Mouse (Mus musculus) cortical plate, adult 2 months (tissue): ENCODE data around the gene Ect2l. TPM values are rescaled to one million over a fixed set of nuclear protein-coding genes. Genes with fewer than 3 reads are reported as not detected.
A peak's percentile ranks its signal among the peaks of the same experiment; 100 is the strongest.

ENCODE experiments used
- H3K27ac ChIP-seq: fragments of 200-500 bp; 2 replicates; pipeline ENCODE4 v1.5.1; 2012; ENCODE audit warnings: low read length, control low read depth, inconsistent platforms; ENCODE audit not compliant: insufficient read depth
- H3K4me1 ChIP-seq: fragments of 200-500 bp; 2 replicates; pipeline ENCODE4 v1.6.1; 2011; ENCODE audit warnings: low read length; ENCODE audit not compliant: control insufficient read depth, insufficient read depth
- H3K4me3 ChIP-seq: fragments of 200-500 bp; 2 replicates; pipeline ENCODE4 v1.5.1; 2011; ENCODE audit warnings: mild to moderate bottlenecking, low read length, control low read depth; ENCODE audit not compliant: insufficient read depth
- CTCF ChIP-seq: fragments of 200-500 bp; IDR thresholded peaks from 2 replicates; pipeline ENCODE4 v1.5.1; 2011; ENCODE audit warnings: mild to moderate bottlenecking, control low read depth, low read length; ENCODE audit not compliant: insufficient read depth; ENCODE audit errors: extremely low read depth
- POLR2A ChIP-seq: fragments of 200-500 bp; IDR thresholded peaks from 2 replicates; pipeline ENCODE4 v1.6.1; 2011; ENCODE audit warnings: mild to moderate bottlenecking, low read length, control low read depth; ENCODE audit not compliant: insufficient read depth; ENCODE audit errors: extremely low read depth
- polyA plus RNA-seq: library from polyadenylated mRNA; depleted of rRNA; stranded (reverse); fragments of >200 nt; gene quantifications from 2 replicates; pipeline ENCODE4 v1.2.3, GENCODE M21; 2012

Gene Ect2l
- polyA plus RNA-seq, 1 experiment, result 0.29 TPM

DNA sequence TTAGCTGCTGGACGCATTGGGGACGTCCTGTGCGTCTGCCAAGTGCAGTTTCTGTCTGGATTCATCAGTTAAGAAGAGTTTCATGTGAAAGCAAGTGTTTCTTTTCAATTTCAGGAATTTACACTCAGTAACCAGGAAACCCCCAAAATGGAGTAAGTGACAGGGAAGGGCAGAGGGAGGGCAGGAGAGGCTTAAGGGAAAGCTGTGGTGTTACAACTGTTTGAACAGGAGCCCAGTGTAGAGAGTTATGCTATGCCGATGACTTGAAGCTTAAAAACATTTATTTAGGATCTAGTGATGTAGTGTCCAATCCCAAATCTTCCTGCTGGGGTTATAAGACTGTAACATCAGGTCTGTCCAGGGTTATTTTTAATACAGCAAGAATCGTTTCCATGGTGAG lies 3.4 kb upstream of the Ect2l start:
- H3K4me1 ChIP-seq, result no peaks in the 10 kb centered on the region
- H3K4me3 ChIP-seq, result no peak overlapping the region
- H3K27ac ChIP-seq, result no peak overlapping the region
- TF ChIP-seq POLR2A (no peak), CTCF (no peak)

DNA sequence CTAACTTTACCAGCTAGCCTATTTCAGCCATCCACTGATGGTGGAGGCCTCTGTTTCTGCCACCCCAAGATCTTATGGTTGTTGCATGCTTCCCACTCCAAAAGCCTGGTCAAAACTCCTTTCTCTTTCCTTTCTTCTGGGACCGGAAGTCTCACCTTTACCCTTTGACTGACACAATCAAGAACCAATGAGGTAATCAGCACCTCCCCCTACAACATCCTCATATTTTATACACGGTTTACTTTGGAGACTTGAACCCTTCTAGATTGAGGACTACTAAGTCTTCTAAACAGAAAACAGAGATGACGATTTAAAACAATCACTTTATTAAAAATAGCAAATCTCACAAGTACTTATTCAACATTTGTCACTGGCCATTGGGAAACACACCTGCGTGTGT lies 2.7 kb upstream of the Ect2l start:
- TF ChIP-seq POLR2A, result no peak
- no peak for TF ChIP-seq CTCF
- Histone ChIP-seq H3K4me1 (no peaks in the 10 kb centered on the region), H3K4me3 (no peak overlapping the region), H3K27ac (no peak overlapping the region)

DNA sequence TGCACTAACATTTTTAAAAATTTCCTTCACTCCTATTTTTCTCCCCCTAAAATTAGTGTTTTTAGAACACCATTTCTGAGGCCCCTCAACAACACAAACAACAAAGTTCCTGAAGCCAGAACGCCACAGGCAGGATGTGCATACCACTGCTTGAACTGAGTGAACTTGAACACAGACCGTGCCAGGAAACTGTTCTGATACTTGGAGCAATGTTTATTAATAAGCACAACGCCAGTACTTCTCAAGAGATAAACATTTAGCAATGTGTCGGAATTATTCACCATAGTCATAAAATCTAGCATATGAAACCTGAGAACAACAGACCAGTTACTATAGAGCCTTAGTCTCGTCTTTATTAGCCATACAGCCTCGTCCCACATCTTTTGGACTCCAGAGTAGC lies 571 bp downstream of the Ect2l start:
- Histone ChIP-seq H3K4me1 (no peaks in the 10 kb centered on the region), H3K27ac (no peak overlapping the region), H3K4me3 (no peak overlapping the region)
- TF ChIP-seq POLR2A (no peak), CTCF (no peak)

DNA sequence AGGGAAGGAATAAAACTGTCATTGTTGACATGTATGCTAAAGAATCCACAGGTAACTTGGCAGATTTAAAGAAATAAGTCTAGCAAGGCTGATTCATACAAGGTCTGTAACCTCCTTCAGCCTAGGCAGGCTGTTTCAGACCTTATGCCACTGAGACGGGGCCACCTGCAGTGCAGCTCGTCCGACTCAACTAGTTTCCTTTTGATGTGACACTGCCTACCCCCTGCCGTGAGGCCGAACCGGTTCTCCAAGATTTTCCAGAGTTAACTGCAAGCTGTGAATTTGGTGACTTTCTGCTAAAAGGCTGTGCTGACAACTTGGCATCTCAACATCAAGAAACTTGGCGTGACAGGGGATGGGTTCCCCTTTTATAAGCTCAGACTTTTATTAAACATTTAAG lies 6.6 kb downstream of the Ect2l start:
- no peak overlapping the region for H3K27ac ChIP-seq
- H3K4me1 ChIP-seq, result no peaks in the 10 kb centered on the region
- TF ChIP-seq POLR2A (no peak), CTCF (no peak)
- no peak overlapping the region for H3K4me3 ChIP-seq

DNA sequence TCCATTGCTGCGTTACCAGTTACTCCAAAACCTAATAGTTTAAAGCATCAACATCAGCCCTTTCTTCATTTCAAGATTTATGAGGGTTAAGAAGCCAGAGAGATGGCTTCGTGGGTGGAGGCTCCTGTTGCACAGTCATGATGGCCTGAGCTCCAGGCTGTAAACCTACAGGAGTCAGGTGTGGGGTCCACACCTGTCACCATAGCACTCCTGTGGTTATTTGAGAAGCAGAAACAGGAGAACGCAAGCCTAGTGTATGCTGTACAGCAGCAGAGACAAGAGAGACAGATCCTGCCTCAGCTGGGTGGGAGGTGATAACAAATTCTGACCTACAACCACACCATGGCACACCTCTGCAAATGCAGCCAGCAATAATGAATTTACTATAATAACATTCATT lies 8.3 kb downstream of the Ect2l start:
- H3K4me1 ChIP-seq, result no peaks in the 10 kb centered on the region
- TF ChIP-seq POLR2A (no peak), CTCF (no peak)

DNA sequence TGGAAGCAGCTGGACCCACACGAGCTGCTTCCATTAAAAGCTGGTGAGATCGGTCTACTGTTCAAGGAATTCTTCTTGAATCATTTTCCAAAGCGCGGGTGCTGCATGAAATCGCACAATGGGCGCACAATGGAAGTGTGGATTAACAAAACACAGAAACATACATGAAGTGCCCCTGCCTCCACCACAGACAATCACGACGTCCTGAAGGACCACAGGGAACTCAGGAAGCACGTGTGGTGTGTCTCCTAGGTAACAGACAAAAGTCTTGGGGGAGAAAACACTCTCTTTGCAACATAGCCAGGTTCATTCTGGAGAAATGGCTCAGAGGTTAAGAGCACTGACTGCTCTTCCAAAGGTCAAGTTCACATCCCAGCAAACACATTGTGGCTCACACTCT lies 10.0 kb downstream of the Ect2l start:
- TF ChIP-seq CTCF, result no peak
- TF ChIP-seq POLR2A, result no peak
- Histone ChIP-seq H3K4me1 (no peaks in the 10 kb centered on the region), H3K4me3 (no peak overlapping the region), H3K27ac (no peak overlapping the region)

More for the DNA sequence above, 8.3 kb downstream of the Ect2l start:
- Histone ChIP-seq H3K4me3 (no peak overlapping the region), H3K27ac (no peak overlapping the region)

DNA sequence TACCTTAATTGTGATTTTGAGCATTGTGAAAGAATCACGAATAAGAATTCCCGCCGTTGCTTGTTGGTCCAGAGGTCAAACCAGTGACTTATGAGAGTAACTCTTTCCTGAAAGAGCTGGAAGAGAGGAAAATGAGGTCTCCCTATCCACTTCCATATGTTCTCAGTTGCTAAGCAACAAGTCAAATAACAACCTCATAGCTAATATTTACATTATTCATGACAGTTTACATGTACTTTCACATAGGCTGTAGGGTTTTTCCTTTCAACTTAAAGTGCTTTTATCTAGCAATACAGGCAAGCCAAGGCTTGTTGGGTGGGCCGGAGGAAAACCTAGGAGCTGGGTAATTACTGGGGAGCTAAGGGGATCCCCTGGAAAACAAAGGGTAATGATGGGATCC lies 10.8 kb downstream of the Ect2l start:
- no peak overlapping the region for H3K4me3 ChIP-seq
- TF ChIP-seq CTCF (no peak), POLR2A (no peak)

DNA sequence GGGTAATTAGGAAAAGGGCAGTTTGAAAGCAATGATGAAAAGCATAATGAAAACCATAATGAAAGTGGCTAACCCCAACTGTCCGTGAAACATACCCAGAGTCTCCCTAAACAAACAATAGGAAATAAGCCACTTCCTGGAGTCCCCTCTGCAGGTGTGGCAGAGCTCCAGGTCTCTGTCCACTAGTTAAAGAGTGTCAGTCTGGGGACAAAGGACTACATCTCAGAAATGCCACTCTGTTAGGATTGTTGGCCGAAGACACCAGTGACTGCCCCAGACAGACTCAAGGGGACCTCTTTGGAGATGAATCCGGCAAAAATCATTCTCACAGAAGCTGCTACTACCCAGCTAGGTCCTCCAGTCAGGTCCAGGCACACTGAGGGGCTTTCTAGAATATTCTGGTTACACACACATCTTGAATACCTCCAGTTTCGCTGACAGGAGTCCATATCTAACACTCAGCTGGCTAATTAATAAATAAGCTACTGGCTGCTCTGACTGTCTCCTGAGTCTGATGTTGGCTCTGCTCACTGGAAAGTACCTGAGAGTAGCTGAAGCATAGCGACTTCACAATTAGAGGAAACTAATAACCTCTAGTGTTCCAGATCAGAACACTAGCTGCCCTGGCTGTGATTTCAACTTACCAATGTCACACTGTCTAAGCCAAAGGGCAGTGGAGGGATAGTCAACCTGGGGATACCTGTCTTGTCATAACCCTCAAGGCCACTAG lies 12.2 kb downstream of the Ect2l start:
- TF ChIP-seq POLR2A, result no peak
- no peak for TF ChIP-seq CTCF
- Histone ChIP-seq H3K4me1 (no peaks in the 10 kb centered on the region), H3K27ac (no peak overlapping the region), H3K4me3 (no peak overlapping the region)

More for the DNA sequence above, 10.8 kb downstream of the Ect2l start:
- Histone ChIP-seq H3K4me1 (no peaks in the 10 kb centered on the region), H3K27ac (no peak overlapping the region)

DNA sequence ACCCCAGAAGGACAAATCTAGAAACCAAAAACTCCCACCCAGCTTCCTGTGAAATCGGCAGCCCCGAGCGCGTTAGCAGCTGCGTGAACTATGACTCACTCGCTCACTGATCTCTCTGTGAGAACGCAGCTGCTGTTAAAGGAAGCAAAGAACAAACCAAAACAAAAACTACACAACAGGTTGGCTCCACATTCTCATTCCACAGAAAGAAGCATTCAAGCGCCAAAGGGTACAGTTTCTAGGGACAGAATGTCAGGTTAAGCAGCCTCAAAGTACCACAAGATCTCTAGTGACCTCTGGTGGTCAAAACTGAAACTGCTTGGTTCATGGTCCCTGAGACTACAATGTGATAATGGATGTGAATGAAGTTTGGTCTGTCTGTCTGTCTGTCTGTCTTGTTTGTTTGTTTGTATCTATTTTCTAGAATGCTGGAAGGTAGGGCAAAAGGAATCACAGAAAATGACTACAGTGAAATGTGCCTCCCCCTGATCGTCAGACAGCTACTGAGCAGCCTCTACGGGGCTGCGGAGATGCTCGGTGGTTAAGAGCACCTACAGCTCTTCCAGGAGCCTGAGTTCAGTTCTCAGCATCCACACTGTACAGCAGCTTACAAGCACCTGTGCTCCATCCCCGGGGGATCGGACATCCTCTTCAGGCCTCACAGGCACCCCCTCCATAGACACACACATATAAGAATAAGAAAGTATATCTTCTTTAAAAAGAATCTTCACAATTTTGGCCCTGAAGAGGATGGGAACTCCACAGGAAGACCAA lies 13.3 kb downstream of the Ect2l start:
- Histone ChIP-seq H3K4me3 (peak overlapping the region; percentile 23; the same call in 1 of the 2 replicates), H3K27ac (no peak overlapping the region), H3K4me1 (no peaks in the 10 kb centered on the region)
- TF ChIP-seq CTCF (peak; percentile 84), POLR2A (no peak)

DNA sequence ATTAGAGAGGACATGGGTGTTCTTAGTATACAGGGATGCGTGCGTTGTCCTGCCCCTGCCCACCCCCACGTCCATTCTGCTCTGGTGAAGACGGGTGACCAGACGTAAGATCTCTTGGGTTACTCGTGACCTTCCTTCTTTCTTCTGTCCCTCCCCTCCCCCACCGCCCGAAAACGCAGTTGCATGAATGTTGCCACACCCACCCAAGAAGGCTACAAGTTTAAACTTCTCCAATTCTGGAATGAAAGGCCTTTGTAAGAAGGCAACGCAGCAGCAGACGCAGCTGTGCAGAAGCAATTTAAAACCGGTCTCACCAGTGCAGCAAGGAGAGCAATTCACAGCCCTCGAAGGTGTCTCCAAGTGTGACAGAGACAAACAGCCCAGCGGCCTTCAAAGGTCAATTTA lies 16.0 kb downstream of the Ect2l start:
- H3K4me1 ChIP-seq, result no peaks in the 10 kb centered on the region
- TF ChIP-seq CTCF (no peak), POLR2A (no peak)

More for the DNA sequence above, 16.0 kb downstream of the Ect2l start:
- H3K27ac ChIP-seq, result no peak overlapping the region
- no peak overlapping the region for H3K4me3 ChIP-seq
